Mouse (Mus musculus): ENCODE measurements around the gene Plekhh3. TPM values are rescaled to one million over a fixed set of nuclear protein-coding genes. Genes with fewer than 3 reads are reported as not detected.

Gene Plekhh3
- polyA plus RNA-seq, 1 experiment from 2014 or later = 17.1 TPM

- ATAC-seq (ENCODE audit: low read depth) = no peak
- Histone ChIP-seq H3K9me3 (ENCODE audit: control insufficient read depth, low read length) (no peaks in the 10 kb centered on the region), H3K9ac (ENCODE audit: low read length) (peak overlapping the region; percentile 44; the same call in 1 of the 2 replicates), H3K36me3 (ENCODE audit: control insufficient read depth, insufficient read depth, low read length) (no peaks in the 10 kb centered on the region), H3K4me3 (ENCODE audit: low read length) (no peak overlapping the region), H3K27me3 (ENCODE audit: control insufficient read depth, insufficient read depth, low read depth, low read length) (no peaks in the 10 kb centered on the region), H3K4me2 (ENCODE audit: low read depth, low read length) (no peak overlapping the region), H3K4me1 (replicated peaks; ENCODE audit: control insufficient read depth, insufficient read depth, low read length) (peaks cover 16% of the 10 kb centered on the region), H3K27ac (ENCODE audit: low read length) (peak overlapping the region; percentile 63)
- 66% methylated on average over 10 of the region's 10 CpGs for WGBS
Measured at GRCm38 (mm10) chr11:101148751-101149150, 22.4 kb downstream of the Plekhh3 start.

DNA sequence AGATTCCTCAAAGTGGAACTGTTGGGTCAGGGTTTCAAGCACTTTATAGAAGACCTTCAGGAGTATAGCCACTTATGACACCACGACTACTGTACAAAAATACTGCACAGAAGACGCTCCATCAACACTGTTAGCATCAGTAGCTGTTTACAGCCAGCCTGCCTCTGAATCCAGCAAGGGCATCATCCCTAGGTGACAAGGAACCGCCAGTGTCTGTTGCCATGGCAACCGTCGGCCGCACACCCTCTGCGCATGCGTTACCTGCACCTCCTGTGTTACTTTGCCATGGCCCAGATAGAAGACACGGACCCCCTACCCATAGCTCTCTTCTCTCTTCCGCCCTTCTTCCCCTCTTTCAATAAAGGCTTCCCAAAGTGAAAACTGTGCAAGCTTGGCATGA is 24.8 kb downstream of the Plekhh3 start:
- WGBS = 33% methylated on average over 10 of the region's 10 CpGs
- H3K4me2 ChIP-seq (ENCODE audit: low read depth, low read length) = no peak overlapping the region
- no peak overlapping the region for H3K4me3 ChIP-seq (ENCODE audit: low read length)
- ATAC-seq (ENCODE audit: low read depth) = no peak
- no peak overlapping the region for H3K27ac ChIP-seq (ENCODE audit: low read length)
- peaks cover 17% of the 10 kb centered on the region for H3K4me1 ChIP-seq (replicated peaks; ENCODE audit: control insufficient read depth, insufficient read depth, low read length)
- H3K9ac ChIP-seq (ENCODE audit: low read length) = no peak overlapping the region
- H3K36me3 ChIP-seq (ENCODE audit: control insufficient read depth, insufficient read depth, low read length) = no peaks in the 10 kb centered on the region
- H3K9me3 ChIP-seq (ENCODE audit: control insufficient read depth, low read length) = no peaks in the 10 kb centered on the region
- no peaks in the 10 kb centered on the region for H3K27me3 ChIP-seq (ENCODE audit: control insufficient read depth, insufficient read depth, low read depth, low read length)

DNA sequence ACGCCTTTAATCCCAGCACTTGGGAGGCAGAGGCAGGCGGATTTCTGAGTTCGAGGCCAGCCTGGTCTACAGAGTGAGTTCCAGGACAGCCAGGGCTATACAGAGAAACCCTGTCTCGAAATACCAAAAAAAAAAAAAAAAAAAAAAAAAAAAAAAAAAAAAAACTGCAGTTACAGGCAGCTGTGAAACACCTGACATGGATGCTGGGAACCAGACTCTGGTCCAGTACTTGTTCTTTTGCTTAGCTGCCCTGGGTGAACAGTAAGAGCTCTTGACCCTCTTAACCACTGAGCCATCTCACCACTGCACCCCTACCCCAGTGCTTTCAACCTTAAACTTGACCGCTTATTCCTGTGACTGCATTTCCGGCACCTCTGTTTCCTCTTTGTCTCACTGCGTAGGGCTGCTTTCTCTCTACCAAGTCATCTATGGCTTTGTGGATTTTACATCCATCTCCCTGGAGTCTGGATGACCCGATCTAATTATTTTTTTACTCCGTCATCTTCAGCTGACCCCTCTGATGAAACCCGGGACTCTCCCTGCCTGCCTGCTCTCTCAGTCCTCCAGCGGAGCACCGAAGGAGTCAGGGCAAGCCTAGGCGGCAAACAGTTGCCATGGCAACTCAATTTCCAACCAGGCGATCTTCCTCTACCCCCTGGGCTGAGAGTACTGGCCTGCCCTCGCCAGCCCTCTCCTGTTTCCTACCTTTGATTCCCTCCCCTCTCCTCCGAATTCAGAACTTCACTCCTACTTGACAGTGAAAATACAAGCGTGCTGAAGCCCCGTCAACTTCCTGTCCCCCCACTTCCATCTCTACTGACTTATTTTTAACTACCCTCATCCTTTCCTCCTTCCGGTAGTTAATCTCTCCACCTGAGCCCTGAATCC is 27.6 kb downstream of the Plekhh3 start:
- peak overlapping the region; percentile 59 for H3K4me2 ChIP-seq (ENCODE audit: low read depth, low read length)
- no peaks in the 10 kb centered on the region for H3K36me3 ChIP-seq (ENCODE audit: control insufficient read depth, insufficient read depth, low read length)
- peak overlapping the region; percentile 37 for H3K4me3 ChIP-seq (ENCODE audit: low read length)
- peak; percentile 49; the same call in 1 of the 2 replicates for ATAC-seq (ENCODE audit: low read depth)
- H3K9me3 ChIP-seq (ENCODE audit: control insufficient read depth, low read length) = no peaks in the 10 kb centered on the region
- H3K27ac ChIP-seq (ENCODE audit: low read length) = no peak overlapping the region
- WGBS = 22% methylated on average over 19 of the region's 19 CpGs
- peaks cover 7% of the 10 kb centered on the region for H3K4me1 ChIP-seq (replicated peaks; ENCODE audit: control insufficient read depth, insufficient read depth, low read length)
- peak overlapping the region; percentile 52 for H3K9ac ChIP-seq (ENCODE audit: low read length)
- H3K27me3 ChIP-seq (ENCODE audit: control insufficient read depth, insufficient read depth, low read depth, low read length) = no peaks in the 10 kb centered on the region

DNA sequence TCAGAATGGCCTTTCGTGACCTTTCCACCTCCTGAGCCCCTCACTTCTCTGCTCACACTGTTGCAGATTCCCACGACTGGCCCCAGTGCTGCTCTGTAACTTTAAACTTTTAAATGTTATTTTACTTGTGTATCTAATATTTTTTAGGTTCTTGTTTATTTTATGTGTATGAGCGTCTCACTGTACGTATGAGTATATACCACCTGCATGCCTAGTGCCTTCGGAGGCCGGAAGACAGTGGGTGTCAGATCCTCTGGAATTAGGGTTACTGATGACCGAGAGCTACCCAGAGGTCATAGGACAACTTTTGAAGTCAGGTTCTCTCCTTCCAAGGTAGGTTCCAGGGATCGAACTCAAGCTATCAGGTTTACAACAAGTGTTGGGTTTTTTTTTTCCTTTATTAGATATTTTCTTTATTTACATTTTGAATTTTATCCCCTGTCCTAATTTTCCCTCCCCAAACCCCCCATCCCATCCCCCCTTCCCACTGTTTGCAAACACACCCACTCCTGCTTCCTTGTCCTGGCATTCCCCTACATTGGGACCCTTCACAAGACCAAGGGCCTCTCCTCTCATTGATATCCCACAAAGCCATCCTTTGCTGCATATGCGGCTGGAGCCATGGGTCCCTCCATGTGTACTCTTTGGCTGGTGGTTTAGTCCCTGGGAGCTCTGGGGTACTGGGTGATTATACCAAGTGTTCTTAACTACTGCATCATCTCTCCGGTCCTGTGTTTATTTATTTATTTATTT is 28.8 kb downstream of the Plekhh3 start:
- WGBS = 80% methylated on average over 10 of the region's 10 CpGs
- Histone ChIP-seq H3K4me1 (replicated peaks; ENCODE audit: control insufficient read depth, insufficient read depth, low read length) (peaks cover 7% of the 10 kb centered on the region), H3K36me3 (ENCODE audit: control insufficient read depth, insufficient read depth, low read length) (no peaks in the 10 kb centered on the region), H3K27me3 (ENCODE audit: control insufficient read depth, insufficient read depth, low read depth, low read length) (no peaks in the 10 kb centered on the region), H3K9me3 (ENCODE audit: control insufficient read depth, low read length) (no peaks in the 10 kb centered on the region), H3K4me3 (ENCODE audit: low read length) (no peak overlapping the region), H3K27ac (ENCODE audit: low read length) (no peak overlapping the region), H3K4me2 (ENCODE audit: low read depth, low read length) (no peak overlapping the region), H3K9ac (ENCODE audit: low read length) (no peak overlapping the region)
- ATAC-seq (ENCODE audit: low read depth) = no peak

DNA sequence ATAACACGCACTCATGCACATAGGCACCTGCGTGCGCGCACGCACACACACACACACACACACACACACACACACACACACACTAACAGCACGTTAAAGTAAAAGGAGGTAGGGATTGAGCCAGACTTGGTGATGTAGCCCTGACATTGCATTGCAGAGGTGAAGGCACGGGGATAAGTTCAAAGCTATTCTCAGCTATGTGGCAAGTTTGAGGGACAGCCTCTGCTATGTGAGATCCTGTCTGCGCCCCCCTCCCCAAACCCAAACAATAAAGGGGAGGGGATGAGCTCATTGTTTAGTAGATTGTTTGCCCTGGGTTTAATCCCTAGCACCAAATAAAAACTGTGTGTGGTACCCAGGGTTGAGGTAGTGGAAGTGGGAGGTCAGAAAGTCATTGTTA is 30.1 kb downstream of the Plekhh3 start:
- peaks cover 7% of the 10 kb centered on the region for H3K4me1 ChIP-seq (replicated peaks; ENCODE audit: control insufficient read depth, insufficient read depth, low read length)
- H3K27me3 ChIP-seq (ENCODE audit: control insufficient read depth, insufficient read depth, low read depth, low read length) = no peaks in the 10 kb centered on the region
- WGBS = 67% methylated on average over 8 of the region's 8 CpGs
- no peak overlapping the region for H3K4me3 ChIP-seq (ENCODE audit: low read length)
- no peak overlapping the region for H3K27ac ChIP-seq (ENCODE audit: low read length)
- H3K4me2 ChIP-seq (ENCODE audit: low read depth, low read length) = no peak overlapping the region
- H3K36me3 ChIP-seq (ENCODE audit: control insufficient read depth, insufficient read depth, low read length) = no peaks in the 10 kb centered on the region
- no peak for ATAC-seq (ENCODE audit: low read depth)
- no peaks in the 10 kb centered on the region for H3K9me3 ChIP-seq (ENCODE audit: control insufficient read depth, low read length)
- no peak overlapping the region for H3K9ac ChIP-seq (ENCODE audit: low read length)

DNA sequence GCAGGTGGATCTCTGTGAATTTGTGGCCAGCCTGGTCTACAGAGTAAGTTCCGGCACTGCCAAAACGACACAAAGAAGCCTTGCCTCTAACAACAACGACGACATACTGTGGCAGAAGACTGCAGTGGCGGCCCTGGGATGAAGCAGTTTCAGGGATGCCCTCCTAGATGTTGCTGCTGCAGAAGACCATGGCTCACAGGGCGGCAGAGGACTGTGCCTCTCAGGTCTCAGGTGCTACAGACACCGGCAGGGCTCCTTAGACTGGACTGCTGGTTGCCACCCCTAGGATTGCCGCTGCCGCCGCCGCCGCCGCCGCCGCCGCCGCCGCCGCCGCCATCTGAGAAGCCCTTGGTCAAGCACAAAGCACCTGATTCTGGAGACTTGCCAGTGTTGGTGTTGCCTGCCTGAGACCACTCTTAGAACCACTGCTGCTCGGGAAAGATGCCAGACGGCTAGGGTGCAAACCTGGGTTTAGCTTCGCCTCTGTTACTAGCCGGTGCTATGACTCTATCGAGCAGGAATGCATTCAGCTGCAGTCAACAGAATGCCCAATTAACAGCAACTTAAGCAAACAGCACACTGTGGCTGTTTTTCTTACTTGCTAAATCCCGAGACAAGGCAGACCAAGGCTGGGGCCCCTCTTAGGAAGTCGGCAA is 30.9 kb downstream of the Plekhh3 start:
- peak overlapping the region; percentile 42 for H3K9ac ChIP-seq (ENCODE audit: low read length)
- peak overlapping the region; percentile 7; the same call in 1 of the 2 replicates for H3K27ac ChIP-seq (ENCODE audit: low read length)
- no peaks in the 10 kb centered on the region for H3K27me3 ChIP-seq (ENCODE audit: control insufficient read depth, insufficient read depth, low read depth, low read length)
- peak; percentile 66 for ATAC-seq (ENCODE audit: low read depth)
- no peaks in the 10 kb centered on the region for H3K36me3 ChIP-seq (ENCODE audit: control insufficient read depth, insufficient read depth, low read length)
- WGBS = 18% methylated on average over 27 of the region's 27 CpGs
- peak overlapping the region; percentile 30 for H3K4me3 ChIP-seq (ENCODE audit: low read length)
- H3K4me1 ChIP-seq (replicated peaks; ENCODE audit: control insufficient read depth, insufficient read depth, low read length) = peaks cover 7% of the 10 kb centered on the region
- no peaks in the 10 kb centered on the region for H3K9me3 ChIP-seq (ENCODE audit: control insufficient read depth, low read length)
- peak overlapping the region; percentile 55 for H3K4me2 ChIP-seq (ENCODE audit: low read depth, low read length)

GRCm38 (mm10) chr11:101138536-101139181 is 32.5 kb downstream of the Plekhh3 start:
- H3K27ac ChIP-seq (ENCODE audit: low read length) = no peak overlapping the region
- peak overlapping the region; percentile 17 for H3K4me3 ChIP-seq (ENCODE audit: low read length)
- H3K36me3 ChIP-seq (ENCODE audit: control insufficient read depth, insufficient read depth, low read length) = no peaks in the 10 kb centered on the region
- H3K4me2 ChIP-seq (ENCODE audit: low read depth, low read length) = peak overlapping the region; percentile 31
- H3K27me3 ChIP-seq (ENCODE audit: control insufficient read depth, insufficient read depth, low read depth, low read length) = no peaks in the 10 kb centered on the region
- no peak overlapping the region for H3K9ac ChIP-seq (ENCODE audit: low read length)
- 17% methylated on average over 15 of the region's 15 CpGs for WGBS
- H3K4me1 ChIP-seq (replicated peaks; ENCODE audit: control insufficient read depth, insufficient read depth, low read length) = peaks cover 3% of the 10 kb centered on the region
- peak; percentile 44 for ATAC-seq (ENCODE audit: low read depth)
- H3K9me3 ChIP-seq (ENCODE audit: control insufficient read depth, low read length) = no peaks in the 10 kb centered on the region

GRCm38 (mm10) chr11:101137000-101137399 is 34.2 kb downstream of the Plekhh3 start:
- no peak for ATAC-seq (ENCODE audit: low read depth)
- Histone ChIP-seq H3K27me3 (ENCODE audit: control insufficient read depth, insufficient read depth, low read depth, low read length) (no peaks in the 10 kb centered on the region), H3K4me3 (ENCODE audit: low read length) (no peak overlapping the region), H3K27ac (ENCODE audit: low read length) (no peak overlapping the region), H3K4me1 (replicated peaks; ENCODE audit: control insufficient read depth, insufficient read depth, low read length) (0 out of 2 replicates have a peak, but pooled peaks cover 2% of the 10 kb centered on the region), H3K36me3 (ENCODE audit: control insufficient read depth, insufficient read depth, low read length) (no peaks in the 10 kb centered on the region), H3K4me2 (ENCODE audit: low read depth, low read length) (no peak overlapping the region), H3K9ac (ENCODE audit: low read length) (no peak overlapping the region), H3K9me3 (ENCODE audit: control insufficient read depth, low read length) (no peaks in the 10 kb centered on the region)
- 58% methylated on average over 7 of the region's 7 CpGs for WGBS
